In the genomic region with DNA sequence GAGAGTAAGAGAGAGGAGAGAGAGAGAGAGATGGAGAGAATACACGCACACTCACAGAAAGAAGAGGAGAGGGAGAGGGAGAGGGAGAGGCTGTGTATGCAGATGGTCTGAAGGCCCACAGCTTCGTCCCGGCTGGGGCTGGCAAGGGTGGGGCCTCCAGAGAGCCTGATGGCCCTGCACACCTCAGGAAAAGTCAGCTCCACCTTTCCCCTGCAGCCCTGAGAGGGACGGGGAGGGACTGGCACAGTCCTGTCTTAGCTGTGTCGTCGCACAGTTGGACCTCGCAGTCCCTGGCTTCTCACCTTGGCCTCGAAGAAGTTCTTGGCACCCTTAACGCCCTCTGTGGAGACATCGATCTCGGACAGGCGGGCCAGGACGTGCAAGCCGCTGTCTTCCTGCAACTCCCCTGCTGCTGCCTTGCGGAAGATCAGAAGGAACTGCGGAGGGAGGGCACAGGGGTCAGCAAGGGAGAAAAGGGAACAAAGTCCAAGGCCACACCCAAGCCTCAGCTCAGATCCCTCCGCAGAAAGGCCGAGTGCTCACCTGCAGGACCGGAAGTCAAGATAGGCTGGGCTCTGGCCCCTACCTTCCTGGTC, we compare ENCODE assay signal across 24 mouse cellular contexts. TPM values are rescaled to one million over a fixed set of nuclear protein-coding genes. Genes with fewer than 3 reads are reported as not detected.
DNase-seq lines count a peak whose midpoint lies in the region; ATAC-seq lines count a peak whose summit lies in the region.
"Had no signal": no experiment of that assay in that cellular context is flagged by ENCODE, and none has a peak within 500 bp of the region (broad histone marks: within the 10 kb centered on the region; RNA-seq: fewer than 3 reads in every experiment).

No protein-coding gene starts in this region.

- H3K27me3 ChIP-seq in midbrain, embryonic 10.5 days (ENCODE audit: low read depth, poor library complexity, severe bottlenecking), result no peaks in the 10 kb centered on the region
- H3K27me3 ChIP-seq in midbrain, embryonic 16.5 days (ENCODE audit: control insufficient read depth, insufficient read depth, low read depth, low read length), result no peaks in the 10 kb centered on the region
- no peaks in the 10 kb centered on the region for H3K27me3 ChIP-seq in limb, embryonic 10.5 days (ENCODE audit: low read depth, poor library complexity, severe bottlenecking)
- H3K27me3 ChIP-seq in forebrain, embryonic 11.5 days (ENCODE audit: control insufficient read depth, insufficient read depth, low read length), result no peaks in the 10 kb centered on the region
- H3K27me3 ChIP-seq: embryonic facial prominence, embryonic 12.5 days; heart, embryonic 13.5 days; neural tube, embryonic 13.5 days had no signal

- no peak for ATAC-seq in midbrain, embryonic 16.5 days
- no peak for ATAC-seq in forebrain, embryonic 11.5 days (replicated peaks; ENCODE audit: low FRiP score)
- ATAC-seq: inflammation-experienced regulatory T-cells, adult 6 months had no signal

- H3K9ac ChIP-seq in midbrain, embryonic 16.5 days (ENCODE audit: low read depth, low read length), result no peak overlapping the region
- H3K9ac ChIP-seq in forebrain, embryonic 11.5 days (ENCODE audit: low read length), result no peak overlapping the region
- H3K9ac ChIP-seq: embryonic facial prominence, embryonic 12.5 days; heart, embryonic 13.5 days; neural tube, embryonic 13.5 days had no signal

- no peaks in the 10 kb centered on the region for H3K9me3 ChIP-seq in midbrain, embryonic 10.5 days (replicated peaks)
- H3K9me3 ChIP-seq in midbrain, embryonic 16.5 days (replicated peaks; ENCODE audit: control insufficient read depth, low read length, poor library complexity, severe bottlenecking), result no peaks in the 10 kb centered on the region
- H3K9me3 ChIP-seq in limb, embryonic 10.5 days (replicated peaks), result no peaks in the 10 kb centered on the region
- no peaks in the 10 kb centered on the region for H3K9me3 ChIP-seq in forebrain, embryonic 11.5 days (ENCODE audit: control insufficient read depth, low read length)
- H3K9me3 ChIP-seq: embryonic facial prominence, embryonic 12.5 days; heart, embryonic 13.5 days; neural tube, embryonic 13.5 days had no signal

- peak overlapping the region; percentile 33; the same call in 1 of the 2 replicates for H3K27ac ChIP-seq in midbrain, embryonic 10.5 days (replicated peaks)
- H3K27ac ChIP-seq in midbrain, embryonic 16.5 days (ENCODE audit: low read length), result no peak overlapping the region
- H3K27ac ChIP-seq in limb, embryonic 10.5 days, result 0 out of 2 replicates have a peak overlapping the region, but pooled peaks have one; percentile 7
- H3K27ac ChIP-seq in forebrain, embryonic 11.5 days (ENCODE audit: low read depth, low read length), result no peak overlapping the region
- H3K27ac ChIP-seq: embryonic facial prominence, embryonic 12.5 days; heart, embryonic 13.5 days; neural tube, embryonic 13.5 days had no signal

- peak; percentile 94 for DNase-seq in heart, adult 11 months
- DNase-seq in heart, adult 18-20 months, result no peak
- DNase-seq in midbrain, embryonic 10.5 days (ENCODE audit: low spot score), result no peak
- DNase-seq in limb, embryonic 10.5 days (ENCODE audit: low spot score), result no peak
- DNase-seq in yolk sac, embryonic 10.5 days (ENCODE audit: low spot score), result peak; percentile 84
- DNase-seq in adrenal gland, adult 2 months, result no peak
- DNase-seq in forebrain, embryonic 11.5 days (ENCODE audit: low spot score), result no peak
- DNase-seq: adrenal gland, postnatal 36 days; gastrocnemius, postnatal 10 days; kidney, postnatal 14 days; lung, postnatal 14 days; thymus, postnatal 36 days had no signal

- H3K4me2 ChIP-seq in midbrain, embryonic 16.5 days (ENCODE audit: low read length), result no peak overlapping the region
- H3K4me2 ChIP-seq in forebrain, embryonic 11.5 days (ENCODE audit: low read depth, low read length, severe bottlenecking), result no peak overlapping the region
- H3K4me2 ChIP-seq: embryonic facial prominence, embryonic 12.5 days; heart, embryonic 13.5 days; neural tube, embryonic 13.5 days had no signal

- H3K36me3 ChIP-seq in midbrain, embryonic 10.5 days, result peaks cover 45% of the 10 kb centered on the region
- H3K36me3 ChIP-seq in midbrain, embryonic 16.5 days (ENCODE audit: control insufficient read depth, insufficient read depth, low read length), result peaks cover 3% of the 10 kb centered on the region; the same call in 1 of the 2 replicates
- peaks cover 19% of the 10 kb centered on the region for H3K36me3 ChIP-seq in limb, embryonic 10.5 days
- H3K36me3 ChIP-seq in forebrain, embryonic 11.5 days (ENCODE audit: control insufficient read depth, insufficient read depth, low read length), result no peaks in the 10 kb centered on the region

- H3K4me3 ChIP-seq in midbrain, embryonic 10.5 days, result no peak overlapping the region
- no peak overlapping the region for H3K4me3 ChIP-seq in midbrain, embryonic 16.5 days (ENCODE audit: low read depth, low read length)
- no peak overlapping the region for H3K4me3 ChIP-seq in limb, embryonic 10.5 days
- H3K4me3 ChIP-seq in forebrain, embryonic 11.5 days (ENCODE audit: low read depth, low read length), result no peak overlapping the region
- H3K4me3 ChIP-seq: embryonic facial prominence, embryonic 12.5 days; heart, embryonic 13.5 days; neural tube, embryonic 13.5 days had no signal

- H3K4me1 ChIP-seq in midbrain, embryonic 10.5 days, result peaks cover 12% of the 10 kb centered on the region
- no peaks in the 10 kb centered on the region for H3K4me1 ChIP-seq in midbrain, embryonic 16.5 days (ENCODE audit: control insufficient read depth, insufficient read depth, low read length)
- peaks cover 10% of the 10 kb centered on the region; the same call in 1 of the 2 replicates for H3K4me1 ChIP-seq in limb, embryonic 10.5 days
- H3K4me1 ChIP-seq in forebrain, embryonic 11.5 days (replicated peaks; ENCODE audit: control insufficient read depth, insufficient read depth, low read length), result no peaks in the 10 kb centered on the region
- H3K4me1 ChIP-seq: embryonic facial prominence, embryonic 12.5 days had no signal

- WGBS in midbrain, embryonic 10.5 days, result 71% methylated on average over 19 of the region's 19 CpGs
- WGBS in midbrain, embryonic 16.5 days, result 75% methylated on average over 19 of the region's 19 CpGs
- 60% methylated on average over 19 of the region's 19 CpGs for WGBS in limb, embryonic 10.5 days
- WGBS in forebrain, embryonic 11.5 days, result 78% methylated on average over 19 of the region's 19 CpGs

RNA-seq across cellular contexts. Expression of a gene that starts 14.2 kb away (rescaled TPM):
- not detected for total RNA-seq in heart, adult 18-20 months (2021)
- not detected in 2 replicates for polyA plus RNA-seq in midbrain, embryonic 10.5 days (2016; fragmentation: Nextera tagmentation; extraction: Ambion mirVana)
- polyA plus RNA-seq in midbrain, embryonic 16.5 days (2015; fragmentation: Nextera tagmentation; extraction: Ambion mirVana), result not detected in 2 replicates
- polyA plus RNA-seq in limb, embryonic 10.5 days (2016; fragmentation: Nextera tagmentation; extraction: Ambion mirVana), result not detected in 2 replicates
- not detected for total RNA-seq in adrenal gland, adult 2 months (2021)
- not detected in 2 replicates for polyA plus RNA-seq in adrenal gland, adult 2 months (2012; rRNA removed)
- not detected in 2 replicates for polyA plus RNA-seq in forebrain, embryonic 11.5 days (2014; fragmentation: Nextera tagmentation; extraction: Ambion mirVana)
- total RNA-seq: adrenal gland, postnatal 36 days; common myeloid progenitor, adult 5-6 weeks; ES-E14; gastrocnemius, postnatal 10 days; hematopoietic stem cell, adult 5-6 weeks; left cerebral cortex, postnatal 10 days; megakaryocyte-erythroid progenitor cell, adult 5-6 weeks had no signal
- polyA plus RNA-seq: embryonic facial prominence, embryonic 12.5 days; heart, embryonic 13.5 days; inflammation-experienced regulatory T-cells, adult 6 months; limb, embryonic 14.5 days; liver, embryonic 16.5 days; neural tube, embryonic 13.5 days had no signal

RNA-seq across cellular contexts. Expression of a gene that starts 14.4 kb away (rescaled TPM):
- 10 to 100 TPM; 21.7 to 22.8 TPM for total RNA-seq in heart, adult 18-20 months (2021)
- 50.1 and 69.2 TPM in 2 replicates for polyA plus RNA-seq in midbrain, embryonic 10.5 days (2016; fragmentation: Nextera tagmentation; extraction: Ambion mirVana)
- 56.6 and 67.4 TPM in 2 replicates for polyA plus RNA-seq in midbrain, embryonic 16.5 days (2015; fragmentation: Nextera tagmentation; extraction: Ambion mirVana)
- 33.7 and 35.1 TPM in 2 replicates for polyA plus RNA-seq in limb, embryonic 10.5 days (2016; fragmentation: Nextera tagmentation; extraction: Ambion mirVana)
- total RNA-seq in adrenal gland, adult 2 months (2021), result 10 to 100 TPM; 26.9 to 30.7 TPM
- 61.4 and 62.8 TPM in 2 replicates for polyA plus RNA-seq in adrenal gland, adult 2 months (2012; rRNA removed)
- 43.4 and 45.3 TPM in 2 replicates for polyA plus RNA-seq in forebrain, embryonic 11.5 days (2014; fragmentation: Nextera tagmentation; extraction: Ambion mirVana)

RNA-seq across cellular contexts. Expression of a gene that starts 34.4 kb away (rescaled TPM):
- total RNA-seq in heart, adult 18-20 months (2021), result not detected
- polyA plus RNA-seq in midbrain, embryonic 10.5 days (2016; fragmentation: Nextera tagmentation; extraction: Ambion mirVana), result not detected in 2 replicates
- polyA plus RNA-seq in midbrain, embryonic 16.5 days (2015; fragmentation: Nextera tagmentation; extraction: Ambion mirVana), result 0.40 TPM in 1 of 2 replicates, not detected in the other
- polyA plus RNA-seq in limb, embryonic 10.5 days (2016; fragmentation: Nextera tagmentation; extraction: Ambion mirVana), result not detected in 2 replicates
- total RNA-seq in adrenal gland, adult 2 months (2021), result not detected
- 0.25 and 0.59 TPM in 2 replicates for polyA plus RNA-seq in adrenal gland, adult 2 months (2012; rRNA removed)
- polyA plus RNA-seq in forebrain, embryonic 11.5 days (2014; fragmentation: Nextera tagmentation; extraction: Ambion mirVana), result not detected in 2 replicates
- total RNA-seq: adrenal gland, postnatal 36 days; common myeloid progenitor, adult 5-6 weeks; gastrocnemius, postnatal 10 days; hematopoietic stem cell, adult 5-6 weeks; left cerebral cortex, postnatal 10 days; megakaryocyte-erythroid progenitor cell, adult 5-6 weeks had no signal
- polyA plus RNA-seq: embryonic facial prominence, embryonic 12.5 days; heart, embryonic 13.5 days; inflammation-experienced regulatory T-cells, adult 6 months; neural tube, embryonic 13.5 days had no signal

Comparison
In these comparisons a context has a peak if more than half of its experiments do, and no peak if none do; other contexts are left out.
1. DNase-seq: peak in heart, adult 11 months (single experiment) and yolk sac, embryonic 10.5 days (single experiment); none in heart, adult 18-20 months (0 of 2), midbrain, embryonic 10.5 days (single experiment), limb, embryonic 10.5 days (single experiment), adrenal gland, adult 2 months (single experiment) and forebrain, embryonic 11.5 days (single experiment).
2. H3K27ac ChIP-seq: peak in midbrain, embryonic 10.5 days (single experiment) and limb, embryonic 10.5 days (single experiment); none in midbrain, embryonic 16.5 days (single experiment) and forebrain, embryonic 11.5 days (single experiment).